Mouse (Mus musculus): Measurements from ENCODE around the gene Rabepk.
"Not testable (repeated sequence)": the region's sequence is repeated elsewhere in the genome, so short reads cannot be mapped to it uniquely, and the experiment has no call there.

Rabepk gene

GRCm38 (mm10) chr2:34771368-34772226 lies 28.1 kb downstream of the Rabepk start, which contains the start of gene Hspa5:
TSS of gene Hspa5 (plus strand) at chr2:34771970.
- in situ Hi-C loops (cut with MboI; ENCODE audit: unreplicated experiment in 2 of 2) = loop anchor here in 1 of 2 experiments (5.0 kb wide), 1 partner anchor 191 kb away; the partner anchor contains the start of gene Traf1

GRCm38 (mm10) chr2:34770951-34771350 lies 28.8 kb downstream of the Rabepk start:
- in situ Hi-C loops (cut with MboI; ENCODE audit: unreplicated experiment in 2 of 2) = loop anchor here in 1 of 2 experiments (5.0 kb wide), 1 partner anchor 191 kb away; the partner anchor contains the start of gene Traf1

- in situ Hi-C loops (cut with MboI; ENCODE audit: unreplicated experiment in 2 of 2) = loop anchor here in 1 of 2 experiments (5.0 kb wide), 1 partner anchor 192 kb away; the partner anchor contains the start of gene Traf1
These were observed 29.7 kb downstream of the Rabepk start for GRCm38 (mm10) chr2:34770049-34770448.

- in situ Hi-C loops (cut with MboI; ENCODE audit: unreplicated experiment in 2 of 2) = no loop called here
These were observed 34.9 kb downstream of the Rabepk start for GRCm38 (mm10) chr2:34764801-34765200.

- in situ Hi-C loops (cut with MboI; ENCODE audit: unreplicated experiment in 2 of 2) = no loop called here
These were observed 36.8 kb downstream of the Rabepk start for GRCm38 (mm10) chr2:34762872-34763271.

GRCm38 (mm10) chr2:34762174-34762573 lies 37.5 kb downstream of the Rabepk start:
- in situ Hi-C loops (cut with MboI; ENCODE audit: unreplicated experiment in 2 of 2) = no loop called here

GRCm38 (mm10) chr2:34761272-34761671 lies 38.4 kb downstream of the Rabepk start:
- in situ Hi-C loops (cut with MboI; ENCODE audit: unreplicated experiment in 2 of 2) = not testable (repeated sequence)

- in situ Hi-C loops (cut with MboI; ENCODE audit: unreplicated experiment in 2 of 2) = no loop called here
These were observed 42.4 kb downstream of the Rabepk start for GRCm38 (mm10) chr2:34757341-34757740.

- in situ Hi-C loops (cut with MboI; ENCODE audit: unreplicated experiment in 2 of 2) = no loop called here
These were observed 45.0 kb downstream of the Rabepk start, which contains the start of gene Gapvd1 for GRCm38 (mm10) chr2:34754551-34755358. TSS of gene Gapvd1 (minus strand) at chr2:34755232.

GRCm38 (mm10) chr2:34753811-34754550 lies 45.7 kb downstream of the Rabepk start:
- in situ Hi-C loops (cut with MboI; ENCODE audit: unreplicated experiment in 2 of 2) = no loop called here

- in situ Hi-C loops (cut with MboI; ENCODE audit: unreplicated experiment in 2 of 2) = no loop called here
These were observed 49.5 kb downstream of the Rabepk start for GRCm38 (mm10) chr2:34750245-34750644.

GRCm38 (mm10) chr2:34748479-34748878 lies 51.2 kb downstream of the Rabepk start:
- in situ Hi-C loops (cut with MboI; ENCODE audit: unreplicated experiment in 2 of 2) = no loop called here

GRCm38 (mm10) chr2:34745673-34746072 lies 54.0 kb downstream of the Rabepk start:
- in situ Hi-C loops (cut with MboI; ENCODE audit: unreplicated experiment in 2 of 2) = no loop called here

- in situ Hi-C loops (cut with MboI; ENCODE audit: unreplicated experiment in 2 of 2) = no loop called here
These were observed 55.2 kb downstream of the Rabepk start for GRCm38 (mm10) chr2:34744476-34744875.

- in situ Hi-C loops (cut with MboI; ENCODE audit: unreplicated experiment in 2 of 2) = no loop called here
These were observed 57.0 kb downstream of the Rabepk start for GRCm38 (mm10) chr2:34742675-34743074.

GRCm38 (mm10) chr2:34741390-34742159 lies 58.1 kb downstream of the Rabepk start:
- in situ Hi-C loops (cut with MboI; ENCODE audit: unreplicated experiment in 2 of 2) = no loop called here

- in situ Hi-C loops (cut with MboI; ENCODE audit: unreplicated experiment in 2 of 2) = no loop called here
These were observed 59.9 kb downstream of the Rabepk start for GRCm38 (mm10) chr2:34739684-34740391.

GRCm38 (mm10) chr2:34737911-34738310 lies 61.8 kb downstream of the Rabepk start:
- in situ Hi-C loops (cut with MboI; ENCODE audit: unreplicated experiment in 2 of 2) = no loop called here

- in situ Hi-C loops (cut with MboI; ENCODE audit: unreplicated experiment in 2 of 2) = no loop called here
These were observed 63.1 kb downstream of the Rabepk start for GRCm38 (mm10) chr2:34736626-34737025.
